Mouse (Mus musculus) CH12.LX (cell line): ENCODE data around the gene Ndufb4.
A peak's percentile ranks its signal among the peaks of the same experiment; 100 is the strongest.

Experiments used
- CTCF ChIP-seq, 2 experiments: IDR thresholded peaks in 1 of 2; conservative IDR thresholded peaks in 1 of 2; 2 replicates each; pipeline ENCODE4 v1.5.1; 2011 to 2012; ENCODE audit warnings: low read depth in 2 of 2, low read length in 2 of 2, improper control_type of control experiment in 1 of 2, inconsistent platforms in 1 of 2, mild to moderate bottlenecking in 1 of 2, moderate library complexity in 1 of 2
- MAZ ChIP-seq: IDR thresholded peaks from 2 replicates; pipeline ENCODE4 v1.6.1; 2012; ENCODE audit warnings: low read depth, mild to moderate bottlenecking, inconsistent platforms, low read length, improper control_type of control experiment, moderate library complexity
- NELFE ChIP-seq: IDR thresholded peaks from 2 replicates; pipeline ENCODE4 v1.6.1; 2011; ENCODE audit warnings: low read depth, low read length, improper control_type of control experiment

DNA sequence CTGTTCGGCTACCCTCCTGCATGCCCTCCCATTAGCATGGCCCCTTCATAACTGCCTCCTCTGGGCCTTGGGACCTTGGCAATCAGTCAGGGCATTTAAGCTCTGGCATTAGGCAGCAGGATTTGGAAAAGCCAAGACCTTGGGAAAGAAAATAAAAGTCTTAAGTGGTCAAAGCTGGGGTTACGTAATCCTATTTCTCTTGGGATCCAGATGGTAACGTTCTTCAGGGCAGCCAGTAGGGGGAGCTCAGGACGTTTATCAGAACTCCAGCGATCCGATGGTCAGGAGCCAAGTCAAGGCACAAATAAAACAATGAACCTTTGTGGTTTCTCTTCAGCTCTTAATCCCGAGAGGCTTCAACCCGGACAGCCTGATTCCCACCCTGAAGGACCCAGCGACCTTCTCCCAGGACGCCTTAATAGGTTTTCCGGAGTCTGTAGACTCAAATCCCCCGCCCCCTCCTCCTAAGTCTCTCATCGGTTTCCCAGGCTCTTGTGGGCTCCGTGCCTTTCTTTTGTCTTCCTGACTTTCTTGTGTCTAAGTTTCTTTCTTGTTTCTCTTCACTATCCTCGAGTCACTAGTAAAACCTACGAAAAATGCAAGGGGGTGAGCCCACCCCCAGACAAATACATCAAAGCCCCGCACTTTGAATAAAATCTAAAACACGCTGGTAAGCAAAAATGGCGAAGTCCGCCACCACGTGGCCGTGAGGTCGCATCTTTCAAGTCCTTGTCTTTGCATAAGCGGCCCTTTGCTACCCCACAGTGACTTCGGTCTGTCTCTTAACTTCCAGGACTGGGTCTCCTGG lies 30.6 kb upstream of the Ndufb4 start:
- TF ChIP-seq MAZ, result peak; percentile 69; the same call in 1 of the 2 replicates
- peak; percentile 63; the same call in 1 of the 2 replicates for TF ChIP-seq NELFE
- peak; percentile 93 to 96 for TF ChIP-seq CTCF (conservative IDR thresholded peaks at IDR 0.05 in 1 of 2, IDR thresholded peaks at IDR 0.05 in 1 of 2; ENCODE audit: low read depth in 2 of 2, low read length in 2 of 2)
